Mouse (Mus musculus): ENCODE results near the gene Fem1a.

Fem1a gene

GRCm38 (mm10) chr17:56256239-56256881 is at the start of gene Fem1a:
Fem1a (plus strand) TSS chr17:56256810.
- peak; percentile 90 to 93 for DNase-seq (ENCODE audit: low spot score in 2 of 2)

- DNase-seq (ENCODE audit: low spot score in 2 of 2), result no peak
Observed at GRCm38 (mm10) chr17:56206986-56207674, 49.5 kb upstream of the Fem1a start.

GRCm38 (mm10) chr17:56207963-56208530 is 48.6 kb upstream of the Fem1a start:
- DNase-seq (ENCODE audit: low spot score in 2 of 2), result no peak

- DNase-seq (ENCODE audit: low spot score in 2 of 2), result no peak
Observed at GRCm38 (mm10) chr17:56208821-56209220, 47.8 kb upstream of the Fem1a start.

GRCm38 (mm10) chr17:56211090-56211489 is 45.5 kb upstream of the Fem1a start:
- DNase-seq (ENCODE audit: low spot score in 2 of 2), result no peak

- no peak for DNase-seq (ENCODE audit: low spot score in 2 of 2)
Observed at GRCm38 (mm10) chr17:56212676-56213075, 43.9 kb upstream of the Fem1a start.

- DNase-seq (ENCODE audit: low spot score in 2 of 2), result no peak
Observed at GRCm38 (mm10) chr17:56214229-56214628, 42.4 kb upstream of the Fem1a start.

- no peak for DNase-seq (ENCODE audit: low spot score in 2 of 2)
Observed at GRCm38 (mm10) chr17:56217670-56218069, 38.9 kb upstream of the Fem1a start.

GRCm38 (mm10) chr17:56218377-56219191 is 38.0 kb upstream of the Fem1a start, which contains the start of gene Dpp9:
Dpp9 (minus strand) TSS chr17:56218905.
- DNase-seq (ENCODE audit: low spot score in 2 of 2), result peak; percentile 85 to 91

- no peak for DNase-seq (ENCODE audit: low spot score in 2 of 2)
Observed at GRCm38 (mm10) chr17:56219251-56219650, 37.4 kb upstream of the Fem1a start.

- no peak for DNase-seq (ENCODE audit: low spot score in 2 of 2)
Observed at GRCm38 (mm10) chr17:56219805-56220204, 36.8 kb upstream of the Fem1a start.

- no peak for DNase-seq (ENCODE audit: low spot score in 2 of 2)
Observed at GRCm38 (mm10) chr17:56224916-56225315, 31.7 kb upstream of the Fem1a start.

- DNase-seq (ENCODE audit: low spot score in 2 of 2), result no peak
Observed at GRCm38 (mm10) chr17:56226566-56226965, 30.0 kb upstream of the Fem1a start.

- DNase-seq (ENCODE audit: low spot score in 2 of 2), result no peak
Observed at GRCm38 (mm10) chr17:56229943-56230342, 26.7 kb upstream of the Fem1a start.

GRCm38 (mm10) chr17:56233389-56233788 is 23.2 kb upstream of the Fem1a start:
- DNase-seq (ENCODE audit: low spot score in 2 of 2), result no peak

GRCm38 (mm10) chr17:56233818-56234469 is 22.7 kb upstream of the Fem1a start:
- no peak for DNase-seq (ENCODE audit: low spot score in 2 of 2)

- peak; percentile 85 to 96 for DNase-seq (ENCODE audit: low spot score in 2 of 2)
Observed at GRCm38 (mm10) chr17:56241541-56242401, 14.8 kb upstream of the Fem1a start.

GRCm38 (mm10) chr17:56245608-56246007 is 11.0 kb upstream of the Fem1a start:
- DNase-seq (ENCODE audit: low spot score in 2 of 2), result no peak

- peak; percentile 70 to 86 for DNase-seq (ENCODE audit: low spot score in 2 of 2)
Observed at GRCm38 (mm10) chr17:56251136-56251829, 5.3 kb upstream of the Fem1a start.

GRCm38 (mm10) chr17:56254695-56255094 is 1.9 kb upstream of the Fem1a start:
- no peak for DNase-seq (ENCODE audit: low spot score in 2 of 2)
